Mouse (Mus musculus) embryo, embryonic 10.5 days (tissue): ENCODE measurements at regions not wholly inside any gene's neighbourhood (a gene's known extent, or its start where the extent isn't known, plus 50 kb on each side); places are given as distances from the start of the nearest gene placed in this dataset.

Experiments
- DNase-seq: peaks from one replicate; pipeline ENCODE4 v3.0.0-alpha.2; 2015; ENCODE audit warnings: low spot score

DNA sequence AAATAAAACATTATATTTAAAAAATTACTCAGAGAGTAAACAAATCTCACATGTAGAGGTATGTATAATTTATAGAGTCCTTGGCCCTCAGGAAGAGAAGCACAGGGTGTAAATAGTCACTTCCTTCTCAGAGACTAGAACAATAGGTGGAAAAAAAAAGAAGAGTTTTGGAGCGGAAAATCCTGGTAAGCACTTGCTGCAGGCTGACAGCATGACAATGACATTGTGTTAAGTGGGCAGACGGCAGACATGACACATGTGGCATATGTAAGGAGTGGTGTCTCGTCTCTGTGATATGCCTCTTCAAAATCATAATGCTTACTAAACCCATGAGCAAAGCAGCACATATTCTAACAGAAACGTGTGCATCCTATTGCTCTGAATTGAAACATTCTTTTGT lies 1126.7 kb downstream of the Car8 start:
- no peak for DNase-seq

DNA sequence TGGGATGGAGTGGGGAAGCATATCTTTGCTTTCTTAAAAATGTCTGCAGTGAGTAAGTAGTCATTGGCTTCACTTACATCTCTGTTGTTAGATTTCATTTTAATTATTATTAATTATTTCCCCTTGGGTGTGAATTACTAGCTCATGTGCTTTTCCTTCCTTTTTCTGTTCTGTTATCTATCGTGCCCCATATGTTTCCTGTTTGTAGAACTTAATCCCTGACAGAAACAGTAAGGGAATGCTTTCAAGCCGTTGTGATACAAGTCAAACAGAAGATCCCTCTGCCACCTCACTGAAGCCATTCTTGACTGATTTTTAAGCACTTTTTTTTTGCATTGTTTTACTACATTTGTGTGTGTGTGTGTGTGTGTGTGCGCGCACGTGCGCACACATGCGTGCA lies 1145.9 kb downstream of the Car8 start:
- DNase-seq = no peak

- no peak for DNase-seq
Measured at GRCm38 (mm10) chr4:7091201-7091814, 1147.5 kb downstream of the Car8 start.
